Mouse (Mus musculus): ENCODE results near the gene Psme2b. TPM values are rescaled to one million over a fixed set of nuclear protein-coding genes. Genes with fewer than 3 reads are reported as not detected.
"Not testable (repeated sequence)": the region's sequence is repeated elsewhere in the genome, so short reads cannot be mapped to it uniquely, and the experiment has no call there.

Psme2b gene
- total RNA-seq, 2 experiments from 2014 or later = 22.6 to 31.7 TPM

DNA sequence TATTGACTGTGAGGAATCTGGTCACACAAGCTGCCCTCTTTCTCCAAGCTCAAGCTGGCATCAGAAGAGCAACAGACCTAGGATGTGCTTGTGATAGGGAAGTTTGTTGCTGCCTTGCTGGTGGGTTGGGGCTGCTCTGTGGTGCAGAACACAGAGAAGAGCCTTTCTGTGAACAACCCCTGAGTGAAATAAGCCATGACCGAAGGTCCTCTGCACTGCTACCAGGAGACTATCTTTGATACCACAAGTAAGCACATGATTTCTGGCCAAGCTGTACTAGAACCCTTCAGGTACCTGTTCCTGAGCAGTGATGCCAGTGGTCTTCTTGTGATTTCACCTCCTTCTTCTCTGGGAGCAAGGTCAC is 44.4 kb downstream of the Psme2b start:
- ATAC-seq (replicated peaks; ENCODE audit: poor library complexity) = not testable (repeated sequence)

DNA sequence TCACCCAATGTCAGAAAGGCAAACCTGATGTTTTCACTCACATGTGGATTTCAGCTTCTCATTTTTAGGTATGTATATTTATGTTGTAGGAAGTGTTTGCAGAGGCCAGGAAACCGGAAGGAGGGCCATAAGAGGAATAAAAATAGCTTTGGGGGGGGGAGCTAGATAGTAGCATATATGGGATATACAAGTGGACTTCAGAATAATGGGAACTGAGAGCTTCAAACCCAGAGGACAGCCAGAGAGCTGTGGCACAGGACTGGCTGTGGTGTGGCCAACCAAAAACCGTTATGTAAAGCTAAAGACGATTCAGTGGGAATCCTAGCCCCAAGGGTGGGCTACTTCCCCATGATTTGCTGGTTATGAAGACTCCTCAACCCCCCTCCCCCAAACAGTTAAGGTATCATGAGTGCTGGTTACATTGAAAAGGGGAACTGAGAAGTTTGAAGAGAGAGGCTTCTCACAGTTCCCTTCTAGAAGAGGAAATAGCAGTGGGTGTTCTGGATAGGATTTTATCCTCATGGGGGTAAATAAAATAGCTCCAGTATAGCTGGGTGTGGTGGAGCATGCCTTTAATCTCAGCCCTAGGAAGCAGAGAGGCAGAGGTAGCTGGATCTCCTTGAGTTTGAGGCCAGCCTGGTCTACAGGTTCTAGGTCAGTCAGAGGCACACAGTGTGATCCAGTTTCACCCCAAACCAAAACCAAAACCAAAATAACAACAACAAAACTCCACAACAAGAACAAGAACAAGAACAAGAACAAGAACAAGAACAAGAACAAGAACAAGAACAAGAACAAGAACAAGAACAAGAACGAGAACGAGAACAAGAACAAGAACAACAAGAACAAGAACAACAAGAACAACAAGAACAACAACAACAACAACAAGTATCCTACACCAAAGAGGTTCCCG is 45.1 kb downstream of the Psme2b start:
- peak; percentile 91 for ATAC-seq (replicated peaks; ENCODE audit: poor library complexity)

DNA sequence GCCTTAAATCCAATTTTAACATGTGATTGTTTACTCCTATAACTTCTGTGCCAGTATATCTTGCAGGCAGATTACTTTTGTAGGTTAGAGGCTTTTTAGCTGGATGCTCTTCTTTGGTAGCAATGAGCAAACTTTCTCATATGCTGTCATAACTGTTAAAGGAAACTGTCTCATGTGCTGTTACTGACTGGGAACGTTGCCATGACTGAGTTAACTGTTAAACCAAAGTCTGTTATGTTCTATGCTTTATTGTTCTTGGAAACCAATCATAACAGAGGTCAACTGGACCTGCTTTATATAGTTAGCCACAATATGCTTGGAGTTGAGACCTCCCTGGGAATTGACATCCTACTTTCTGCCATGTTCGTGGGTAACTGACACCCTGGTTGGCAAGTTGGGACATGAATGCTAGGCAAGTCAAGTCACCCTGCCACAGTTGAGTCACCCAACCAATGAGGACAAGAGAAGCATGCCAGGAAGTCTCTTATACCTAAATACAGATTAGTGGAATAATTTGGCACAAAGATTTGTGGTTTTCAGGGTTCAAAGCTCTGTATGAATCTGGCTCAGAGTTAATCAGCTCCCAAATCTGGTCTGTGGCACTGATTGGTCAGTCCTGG is 47.1 kb downstream of the Psme2b start:
- no peak for ATAC-seq (replicated peaks; ENCODE audit: poor library complexity)

Other genes starting within 250 kb of the Psme2b start
- gene Rack1, start 145.9 kb downstream of the Psme2b start, total RNA-seq (2015) = 3,057 and 3,071 TPM in 2 replicates
- gene Rack1, start 145.9 kb downstream of the Psme2b start, total RNA-seq (2017) = 1,485 and 1,729 TPM in 2 replicates
- gene Trim41, start 128.8 kb downstream of the Psme2b start, total RNA-seq (2015) = 11.7 and 12.6 TPM in 2 replicates
- gene Trim41, start 128.8 kb downstream of the Psme2b start, total RNA-seq (2017) = 63.3 and 72.7 TPM in 2 replicates
- 0.12 and 0.32 TPM in 2 replicates for gene Trim7, start 120.0 kb downstream of the Psme2b start, total RNA-seq (2015)
- 0.51 and 3.5 TPM in 2 replicates for gene Trim7, start 120.0 kb downstream of the Psme2b start, total RNA-seq (2017)
- 4.6 and 6.8 TPM in 2 replicates for gene Gm12184, start 119.5 kb downstream of the Psme2b start, total RNA-seq (2015)
- gene Gm12184, start 119.5 kb downstream of the Psme2b start, total RNA-seq (2017) = 14.6 and 22.1 TPM in 2 replicates
- 44.1 and 45.1 TPM in 2 replicates for gene Irgm1, start 74.5 kb downstream of the Psme2b start, total RNA-seq (2015)
- gene Irgm1, start 74.5 kb downstream of the Psme2b start, total RNA-seq (2017) = 32.4 and 34.9 TPM in 2 replicates
- gene Gm5431, start 44.0 kb downstream of the Psme2b start, total RNA-seq (2015) = 0.39 and 0.84 TPM in 2 replicates
- gene Gm5431, start 44.0 kb downstream of the Psme2b start, total RNA-seq (2017) = 0.27 and 0.83 TPM in 2 replicates
- gene Olfr56, start 32.7 kb upstream of the Psme2b start, total RNA-seq (2015) = 0.64 and 0.94 TPM in 2 replicates
- 1.3 and 1.9 TPM in 2 replicates for gene Olfr56, start 32.7 kb upstream of the Psme2b start, total RNA-seq (2017)
- gene 9930111J21Rik1, start 33.2 kb upstream of the Psme2b start, total RNA-seq (2015) = 13.7 and 14.1 TPM in 2 replicates
- 7.6 and 8.2 TPM in 2 replicates for gene 9930111J21Rik1, start 33.2 kb upstream of the Psme2b start, total RNA-seq (2017)
- gene Gm12185, start 46.0 kb upstream of the Psme2b start, total RNA-seq (2015) = 0.07 and 0.54 TPM in 2 replicates
- gene Gm12185, start 46.0 kb upstream of the Psme2b start, total RNA-seq (2017) = 1.5 and 4.9 TPM in 2 replicates
- 2.6 and 5.0 TPM in 2 replicates for gene Tgtp1, start 48.0 kb upstream of the Psme2b start, total RNA-seq (2015)
- gene Tgtp1, start 48.0 kb upstream of the Psme2b start, total RNA-seq (2017) = 3.0 and 7.8 TPM in 2 replicates
- gene 9930111J21Rik2, start 105.1 kb upstream of the Psme2b start, total RNA-seq (2015) = 26.0 and 37.5 TPM in 2 replicates
- 25.2 and 29.4 TPM in 2 replicates for gene 9930111J21Rik2, start 105.1 kb upstream of the Psme2b start, total RNA-seq (2017)
- 16.8 and 24.5 TPM in 2 replicates for gene Tgtp2, start 118.0 kb upstream of the Psme2b start, total RNA-seq (2015)
- gene Tgtp2, start 118.0 kb upstream of the Psme2b start, total RNA-seq (2017) = 56.3 and 82.0 TPM in 2 replicates
- 129 and 147 TPM in 2 replicates for gene Ifi47, start 130.4 kb upstream of the Psme2b start, total RNA-seq (2015)
- gene Ifi47, start 130.4 kb upstream of the Psme2b start, total RNA-seq (2017) = 54.3 and 57.2 TPM in 2 replicates
- gene Olfr1396, start 168.7 kb upstream of the Psme2b start, total RNA-seq (2015) = not detected in 2 replicates
- gene Olfr1396, start 168.7 kb upstream of the Psme2b start, total RNA-seq (2017) = not detected in 2 replicates
- not detected in 2 replicates for gene Olfr1395, start 196.1 kb upstream of the Psme2b start, total RNA-seq (2015)
- not detected in 2 replicates for gene Olfr1395, start 196.1 kb upstream of the Psme2b start, total RNA-seq (2017)
- gene Olfr1394, start 208.2 kb upstream of the Psme2b start, total RNA-seq (2015) = not detected in 2 replicates
- not detected in 2 replicates for gene Olfr1394, start 208.2 kb upstream of the Psme2b start, total RNA-seq (2017)
- 3.8 and 7.1 TPM in 2 replicates for gene Btnl9, start 241.0 kb upstream of the Psme2b start, total RNA-seq (2015)
- gene Btnl9, start 241.0 kb upstream of the Psme2b start, total RNA-seq (2017) = 7.5 and 13.9 TPM in 2 replicates